Mouse (Mus musculus): Measurements from ENCODE around the gene Trio. TPM values are rescaled to one million over a fixed set of nuclear protein-coding genes. Genes with fewer than 3 reads are reported as not detected.

The Trio gene
- polyA plus RNA-seq (2015; fragmentation: Nextera tagmentation; extraction: Ambion mirVana): 15.9 and 17.5 TPM in 2 replicates

- H3K9me3 ChIP-seq: no peaks in the 10 kb centered on the region
- peak within 1 kb of the TSS; percentile 98 for H3K27ac ChIP-seq
- peak within 1 kb of the TSS; percentile 83 for H3K4me2 ChIP-seq (replicated peaks)
- H3K9ac ChIP-seq: peak within 1 kb of the TSS; percentile 95
- H3K27me3 ChIP-seq (replicated peaks): no peaks in the 10 kb centered on the region
- no peaks in the 10 kb centered on the region for H3K36me3 ChIP-seq
- peak within 1 kb of the TSS; percentile 90 for H3K4me3 ChIP-seq (replicated peaks)
- WGBS: 0% methylated on average over 78 of the region's 94 CpGs
- ATAC-seq: peak; percentile 96
- peaks cover 21% of the 10 kb centered on the region for H3K4me1 ChIP-seq (replicated peaks)
Measured at GRCm38 (mm10) chr15:28025447-28026166, at the start of gene Trio. Gene Trio, minus strand, starts transcription at chr15:28025848.

GRCm38 (mm10) chr15:28074416-28074970 lies 48.8 kb upstream of the Trio start:
- no peak overlapping the region for H3K27ac ChIP-seq
- H3K4me3 ChIP-seq (replicated peaks): no peak overlapping the region
- H3K4me2 ChIP-seq (replicated peaks): no peak overlapping the region
- H3K9me3 ChIP-seq: no peaks in the 10 kb centered on the region
- H3K4me1 ChIP-seq (replicated peaks): no peaks in the 10 kb centered on the region
- no peak overlapping the region for H3K9ac ChIP-seq
- H3K36me3 ChIP-seq: no peaks in the 10 kb centered on the region
- WGBS: 80% methylated on average over 4 of the region's 4 CpGs
- ATAC-seq: no peak
- H3K27me3 ChIP-seq (replicated peaks): no peaks in the 10 kb centered on the region

GRCm38 (mm10) chr15:28071601-28072000 lies 46.0 kb upstream of the Trio start:
- H3K9ac ChIP-seq: no peak overlapping the region
- 44% methylated on average over 7 of the region's 7 CpGs for WGBS

GRCm38 (mm10) chr15:28070771-28071419 lies 45.2 kb upstream of the Trio start:
- Histone ChIP-seq H3K4me2 (replicated peaks) (peak overlapping the region; percentile 36), H3K4me3 (replicated peaks) (no peak overlapping the region), H3K27ac (no peak overlapping the region), H3K4me1 (replicated peaks) (no peaks in the 10 kb centered on the region), H3K9me3 (no peaks in the 10 kb centered on the region), H3K27me3 (replicated peaks) (no peaks in the 10 kb centered on the region), H3K9ac (no peak overlapping the region), H3K36me3 (no peaks in the 10 kb centered on the region)
- WGBS: 7% methylated on average over 12 of the region's 12 CpGs
- no peak for ATAC-seq

More at GRCm38 (mm10) chr15:28071601-28072000, 46.0 kb upstream of the Trio start:
- Histone ChIP-seq H3K4me1 (replicated peaks) (no peaks in the 10 kb centered on the region), H3K9me3 (no peaks in the 10 kb centered on the region), H3K36me3 (no peaks in the 10 kb centered on the region), H3K4me3 (replicated peaks) (no peak overlapping the region), H3K27ac (no peak overlapping the region), H3K27me3 (replicated peaks) (no peaks in the 10 kb centered on the region), H3K4me2 (replicated peaks) (no peak overlapping the region)
- ATAC-seq: no peak

GRCm38 (mm10) chr15:28070221-28070620 lies 44.6 kb upstream of the Trio start:
- WGBS: 61% methylated on average over 5 of the region's 5 CpGs
- no peak for ATAC-seq
- Histone ChIP-seq H3K4me3 (replicated peaks) (no peak overlapping the region), H3K4me1 (replicated peaks) (no peaks in the 10 kb centered on the region), H3K4me2 (replicated peaks) (no peak overlapping the region), H3K27me3 (replicated peaks) (no peaks in the 10 kb centered on the region), H3K9ac (no peak overlapping the region), H3K36me3 (no peaks in the 10 kb centered on the region), H3K27ac (no peak overlapping the region), H3K9me3 (no peaks in the 10 kb centered on the region)

GRCm38 (mm10) chr15:28067373-28067772 lies 41.7 kb upstream of the Trio start:
- H3K9ac ChIP-seq: no peak overlapping the region
- no peak for ATAC-seq
- no peak overlapping the region for H3K4me3 ChIP-seq (replicated peaks)
- no peaks in the 10 kb centered on the region for H3K36me3 ChIP-seq
- H3K4me2 ChIP-seq (replicated peaks): no peak overlapping the region
- H3K4me1 ChIP-seq (replicated peaks): no peaks in the 10 kb centered on the region
- H3K27me3 ChIP-seq (replicated peaks): no peaks in the 10 kb centered on the region
- no peak overlapping the region for H3K27ac ChIP-seq
- H3K9me3 ChIP-seq: no peaks in the 10 kb centered on the region

GRCm38 (mm10) chr15:28066468-28066867 lies 40.8 kb upstream of the Trio start:
- H3K9ac ChIP-seq: no peak overlapping the region
- WGBS: 76% methylated on average over 2 of the region's 2 CpGs
- no peaks in the 10 kb centered on the region for H3K9me3 ChIP-seq
- no peaks in the 10 kb centered on the region for H3K36me3 ChIP-seq
- no peak overlapping the region for H3K4me3 ChIP-seq (replicated peaks)
- ATAC-seq: no peak
- H3K4me1 ChIP-seq (replicated peaks): no peaks in the 10 kb centered on the region
- H3K27ac ChIP-seq: no peak overlapping the region
- H3K27me3 ChIP-seq (replicated peaks): no peaks in the 10 kb centered on the region
- H3K4me2 ChIP-seq (replicated peaks): no peak overlapping the region

GRCm38 (mm10) chr15:28065572-28065971 lies 39.9 kb upstream of the Trio start:
- WGBS: 81% methylated on average over 5 of the region's 5 CpGs
- no peak overlapping the region for H3K4me3 ChIP-seq (replicated peaks)
- H3K9ac ChIP-seq: no peak overlapping the region
- no peaks in the 10 kb centered on the region for H3K27me3 ChIP-seq (replicated peaks)
- no peaks in the 10 kb centered on the region for H3K36me3 ChIP-seq
- H3K4me2 ChIP-seq (replicated peaks): no peak overlapping the region
- no peak overlapping the region for H3K27ac ChIP-seq
- H3K9me3 ChIP-seq: no peaks in the 10 kb centered on the region
- H3K4me1 ChIP-seq (replicated peaks): no peaks in the 10 kb centered on the region
- ATAC-seq: no peak

GRCm38 (mm10) chr15:28064733-28065088 lies 39.1 kb upstream of the Trio start:
- no peak overlapping the region for H3K4me3 ChIP-seq (replicated peaks)
- H3K27me3 ChIP-seq (replicated peaks): no peaks in the 10 kb centered on the region
- no peaks in the 10 kb centered on the region for H3K36me3 ChIP-seq
- H3K4me2 ChIP-seq (replicated peaks): no peak overlapping the region
- WGBS: 30% methylated on average over 1 of the region's 1 CpGs
- no peaks in the 10 kb centered on the region for H3K4me1 ChIP-seq (replicated peaks)
- no peak for ATAC-seq
- H3K27ac ChIP-seq: no peak overlapping the region
- no peaks in the 10 kb centered on the region for H3K9me3 ChIP-seq
- H3K9ac ChIP-seq: no peak overlapping the region

- no peaks in the 10 kb centered on the region for H3K4me1 ChIP-seq (replicated peaks)
- no peak overlapping the region for H3K9ac ChIP-seq
- 73% methylated on average over 13 of the region's 13 CpGs for WGBS
- no peak for ATAC-seq
- no peaks in the 10 kb centered on the region for H3K9me3 ChIP-seq
- H3K27me3 ChIP-seq (replicated peaks): no peaks in the 10 kb centered on the region
- H3K27ac ChIP-seq: no peak overlapping the region
- no peaks in the 10 kb centered on the region for H3K36me3 ChIP-seq
- H3K4me3 ChIP-seq (replicated peaks): no peak overlapping the region
- H3K4me2 ChIP-seq (replicated peaks): no peak overlapping the region
Measured at GRCm38 (mm10) chr15:28064081-28064732, 38.6 kb upstream of the Trio start.

- H3K27me3 ChIP-seq (replicated peaks): no peaks in the 10 kb centered on the region
- H3K4me2 ChIP-seq (replicated peaks): no peak overlapping the region
- no peak for ATAC-seq
- no peak overlapping the region for H3K4me3 ChIP-seq (replicated peaks)
- no peaks in the 10 kb centered on the region for H3K4me1 ChIP-seq (replicated peaks)
- H3K36me3 ChIP-seq: no peaks in the 10 kb centered on the region
- WGBS: 91% methylated on average over 2 of the region's 2 CpGs
- H3K9ac ChIP-seq: no peak overlapping the region
- no peak overlapping the region for H3K27ac ChIP-seq
- H3K9me3 ChIP-seq: no peaks in the 10 kb centered on the region
Measured at GRCm38 (mm10) chr15:28063466-28063865, 37.8 kb upstream of the Trio start.

GRCm38 (mm10) chr15:28062016-28062415 lies 36.4 kb upstream of the Trio start:
- Histone ChIP-seq H3K4me2 (replicated peaks) (no peak overlapping the region), H3K36me3 (no peaks in the 10 kb centered on the region), H3K9ac (no peak overlapping the region), H3K27ac (no peak overlapping the region), H3K27me3 (replicated peaks) (no peaks in the 10 kb centered on the region), H3K9me3 (no peaks in the 10 kb centered on the region), H3K4me3 (replicated peaks) (no peak overlapping the region), H3K4me1 (replicated peaks) (no peaks in the 10 kb centered on the region)
- ATAC-seq: no peak
- 85% methylated on average over 3 of the region's 3 CpGs for WGBS
